Mouse (Mus musculus): ENCODE data around the gene Cald1. TPM values are rescaled to one million over a fixed set of nuclear protein-coding genes. Genes with fewer than 3 reads are reported as not detected.

Gene Cald1
- total and polyA plus RNA-seq, 2 experiments: 44.6 to 61.0 TPM

DNA sequence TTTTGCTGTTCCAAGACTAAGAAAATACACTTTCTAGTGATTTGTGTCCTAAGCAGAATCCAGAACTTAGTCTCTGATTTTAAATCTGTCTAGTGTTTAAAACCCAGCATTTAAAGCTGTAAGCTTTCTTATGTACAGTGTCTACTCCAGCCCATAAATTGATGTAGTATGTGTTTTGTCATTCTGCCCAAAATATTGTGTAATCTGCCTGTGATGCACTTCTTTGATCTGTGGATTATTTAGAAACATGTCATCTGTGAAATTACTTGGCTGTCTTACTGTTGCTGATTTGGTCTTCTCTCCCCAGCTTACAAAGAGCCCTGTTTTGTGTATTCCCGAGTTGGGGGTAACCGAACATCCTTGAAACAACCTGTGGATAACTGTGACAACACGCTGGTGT, 199.6 kb downstream of the Cald1 start:
- no peak overlapping the region for H3K27ac ChIP-seq (replicated peaks; ENCODE audit: insufficient read depth, low read depth, low read length)
- no peak overlapping the region for H3K9ac ChIP-seq (ENCODE audit: low read depth, low read length)
- no peaks in the 10 kb centered on the region for H3K36me3 ChIP-seq (ENCODE audit: control insufficient read depth, insufficient read depth, low read length)
- H3K79me2 ChIP-seq (ENCODE audit: control insufficient read depth, insufficient read depth, low read length): no peaks in the 10 kb centered on the region
- DNase-seq (ENCODE audit: extremely low read depth, low read depth, low spot score): peak; percentile 16
- no peaks in the 10 kb centered on the region for H3K4me1 ChIP-seq (ENCODE audit: control insufficient read depth, insufficient read depth, low read length)
- WGBS: 74% methylated on average over 3 of the region's 3 CpGs
- no peak overlapping the region for H3K4me3 ChIP-seq (ENCODE audit: insufficient read depth, low read depth, low read length)
- no peaks in the 10 kb centered on the region for H3K27me3 ChIP-seq (ENCODE audit: control insufficient read depth, insufficient read depth, low read length)
- no peak for TF ChIP-seq CTCF (IDR thresholded peaks at IDR 0.05; ENCODE audit: low read depth, low read length)
- no peak for TF ChIP-seq POLR2A (IDR thresholded peaks at IDR 0.05; ENCODE audit: extremely low read depth, insufficient read depth, low read length)

DNA sequence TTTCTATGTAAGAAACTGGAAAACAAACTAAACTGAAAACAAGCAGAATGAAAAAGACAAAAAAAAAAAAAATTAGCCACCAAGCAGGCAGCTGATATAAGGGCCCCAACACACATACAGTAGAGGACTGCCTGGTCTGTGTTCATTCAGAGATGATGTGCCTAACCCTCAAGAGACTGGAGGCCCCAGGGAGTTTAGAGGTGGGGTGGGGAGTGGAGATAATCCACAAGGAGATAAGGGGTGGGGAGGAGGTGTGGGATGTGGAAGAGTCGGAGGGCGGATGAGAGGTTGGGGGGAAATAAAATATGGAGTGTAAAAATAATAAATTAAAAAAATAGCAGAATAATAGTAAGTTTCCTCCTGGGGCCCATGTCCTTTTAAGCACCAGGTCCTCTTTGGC, 207.3 kb downstream of the Cald1 start:
- Histone ChIP-seq H3K27me3 (ENCODE audit: control insufficient read depth, insufficient read depth, low read length) (no peaks in the 10 kb centered on the region), H3K79me2 (ENCODE audit: control insufficient read depth, insufficient read depth, low read length) (no peaks in the 10 kb centered on the region), H3K4me1 (ENCODE audit: control insufficient read depth, insufficient read depth, low read length) (0 out of 2 replicates have a peak, but pooled peaks cover 2% of the 10 kb centered on the region), H3K4me3 (ENCODE audit: insufficient read depth, low read depth, low read length) (no peak overlapping the region), H3K9ac (ENCODE audit: low read depth, low read length) (no peak overlapping the region), H3K27ac (replicated peaks; ENCODE audit: insufficient read depth, low read depth, low read length) (no peak overlapping the region), H3K36me3 (ENCODE audit: control insufficient read depth, insufficient read depth, low read length) (no peaks in the 10 kb centered on the region)
- TF ChIP-seq POLR2A (IDR thresholded peaks at IDR 0.05; ENCODE audit: extremely low read depth, insufficient read depth, low read length) (no peak), CTCF (IDR thresholded peaks at IDR 0.05; ENCODE audit: low read depth, low read length) (no peak)
- DNase-seq (ENCODE audit: extremely low read depth, low read depth, low spot score): no peak
- WGBS: 78% methylated on average over 2 of the region's 2 CpGs

DNA sequence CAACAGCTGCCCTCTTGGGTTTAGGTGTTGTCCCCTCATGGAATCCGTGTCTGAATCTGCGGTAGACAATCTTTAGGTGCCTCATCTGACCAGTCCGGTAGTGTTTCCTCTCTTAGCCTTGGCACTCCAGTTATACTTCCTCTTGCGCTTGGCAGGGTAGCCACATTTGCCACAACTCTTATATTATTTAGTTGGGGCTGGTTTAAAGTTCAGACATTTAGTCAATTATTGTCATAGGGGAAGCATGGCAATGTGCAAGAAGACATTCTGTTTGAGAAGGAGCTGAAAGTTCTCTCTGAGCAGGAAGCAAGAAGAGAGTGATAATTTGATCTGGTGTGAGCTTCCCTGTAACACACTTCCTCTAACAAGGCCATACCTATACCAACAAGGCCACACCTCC, 212.4 kb downstream of the Cald1 start:
- Histone ChIP-seq H3K79me2 (ENCODE audit: control insufficient read depth, insufficient read depth, low read length) (no peaks in the 10 kb centered on the region), H3K27me3 (ENCODE audit: control insufficient read depth, insufficient read depth, low read length) (no peaks in the 10 kb centered on the region), H3K4me1 (ENCODE audit: control insufficient read depth, insufficient read depth, low read length) (no peaks in the 10 kb centered on the region), H3K4me3 (ENCODE audit: insufficient read depth, low read depth, low read length) (no peak overlapping the region), H3K9ac (ENCODE audit: low read depth, low read length) (no peak overlapping the region), H3K36me3 (ENCODE audit: control insufficient read depth, insufficient read depth, low read length) (no peaks in the 10 kb centered on the region), H3K27ac (replicated peaks; ENCODE audit: insufficient read depth, low read depth, low read length) (no peak overlapping the region)
- DNase-seq (ENCODE audit: extremely low read depth, low read depth, low spot score): no peak
- 83% methylated on average over 4 of the region's 4 CpGs for WGBS
- TF ChIP-seq CTCF (IDR thresholded peaks at IDR 0.05; ENCODE audit: low read depth, low read length): no peak
- TF ChIP-seq POLR2A (IDR thresholded peaks at IDR 0.05; ENCODE audit: extremely low read depth, insufficient read depth, low read length): no peak

DNA sequence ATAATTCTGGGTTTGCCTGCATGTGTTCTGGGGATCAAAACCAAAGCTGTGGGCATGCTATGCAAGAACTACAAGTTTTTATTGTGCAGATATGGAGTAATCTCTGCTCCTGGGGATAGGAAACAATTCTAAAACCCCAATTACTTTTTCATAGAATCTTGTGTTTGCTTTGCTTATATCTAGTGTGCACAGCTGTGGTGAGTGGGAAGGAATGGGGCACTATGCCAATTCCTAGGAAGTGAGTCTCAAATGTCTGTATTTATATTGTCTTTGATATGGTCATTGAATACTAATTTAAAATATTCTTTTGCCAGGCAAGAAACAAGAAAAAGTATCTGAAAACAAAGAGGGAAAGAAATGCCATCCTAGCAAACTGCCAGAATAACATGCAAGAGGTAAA, 226.1 kb downstream of the Cald1 start:
- H3K4me3 ChIP-seq (ENCODE audit: insufficient read depth, low read depth, low read length): no peak overlapping the region
- no peak overlapping the region for H3K27ac ChIP-seq (replicated peaks; ENCODE audit: insufficient read depth, low read depth, low read length)
- TF ChIP-seq POLR2A (IDR thresholded peaks at IDR 0.05; ENCODE audit: extremely low read depth, insufficient read depth, low read length) (no peak), CTCF (IDR thresholded peaks at IDR 0.05; ENCODE audit: low read depth, low read length) (no peak)
- DNase-seq (ENCODE audit: extremely low read depth, low read depth, low spot score): no peak
- no peaks in the 10 kb centered on the region for H3K36me3 ChIP-seq (ENCODE audit: control insufficient read depth, insufficient read depth, low read length)
- no peaks in the 10 kb centered on the region for H3K79me2 ChIP-seq (ENCODE audit: control insufficient read depth, insufficient read depth, low read length)
- no peak overlapping the region for H3K9ac ChIP-seq (ENCODE audit: low read depth, low read length)
- no peaks in the 10 kb centered on the region for H3K4me1 ChIP-seq (ENCODE audit: control insufficient read depth, insufficient read depth, low read length)
- no peaks in the 10 kb centered on the region for H3K27me3 ChIP-seq (ENCODE audit: control insufficient read depth, insufficient read depth, low read length)

Other genes starting within 250 kb of the Cald1 start
- gene Akr1b8, start 244.4 kb upstream of the Cald1 start, total RNA-seq (2014; rRNA removed): 2.9 and 4.4 TPM in 2 replicates
- 0.73 and 1.5 TPM in 2 replicates for gene Akr1b8, start 244.4 kb upstream of the Cald1 start, polyA plus RNA-seq (2012; rRNA removed)
- gene Akr1b10, start 214.3 kb upstream of the Cald1 start, total RNA-seq (2014; rRNA removed): 3.8 and 4.4 TPM in 2 replicates
- 1.4 and 1.7 TPM in 2 replicates for gene Akr1b10, start 214.3 kb upstream of the Cald1 start, polyA plus RNA-seq (2012; rRNA removed)
- 6.4 and 13.9 TPM in 2 replicates for gene Akr1b7, start 186.2 kb upstream of the Cald1 start, total RNA-seq (2014; rRNA removed)
- gene Akr1b7, start 186.2 kb upstream of the Cald1 start, polyA plus RNA-seq (2012; rRNA removed): 0.27 and 1.1 TPM in 2 replicates
- gene Bpgm, start 122.3 kb upstream of the Cald1 start, total RNA-seq (2014; rRNA removed): 7.8 and 9.1 TPM in 2 replicates
- 7.0 and 7.1 TPM in 2 replicates for gene Bpgm, start 122.3 kb upstream of the Cald1 start, polyA plus RNA-seq (2012; rRNA removed)
- gene Agbl3, start 181.9 kb downstream of the Cald1 start, total RNA-seq (2014; rRNA removed): 8.4 and 8.6 TPM in 2 replicates
- 2.2 and 2.3 TPM in 2 replicates for gene Agbl3, start 181.9 kb downstream of the Cald1 start, polyA plus RNA-seq (2012; rRNA removed)